Mouse (Mus musculus) urinary bladder, adult 18-20 months (tissue): ENCODE measurements around the gene Ptprd.

Experiments used
- DNase-seq, 2 experiments: peaks; one replicate each; pipeline ENCODE4 v3.0.0; 2022; ENCODE audit warnings: low spot score in 2 of 2, mixed read lengths in 2 of 2

The Ptprd gene

GRCm38 (mm10) chr4:78211529-78212494 is at the start of gene Ptprd:
Gene Ptprd, minus strand, starts transcription at chr4:78211961.
- peak in 1 of 2 experiments; percentile 11 for DNase-seq

DNA sequence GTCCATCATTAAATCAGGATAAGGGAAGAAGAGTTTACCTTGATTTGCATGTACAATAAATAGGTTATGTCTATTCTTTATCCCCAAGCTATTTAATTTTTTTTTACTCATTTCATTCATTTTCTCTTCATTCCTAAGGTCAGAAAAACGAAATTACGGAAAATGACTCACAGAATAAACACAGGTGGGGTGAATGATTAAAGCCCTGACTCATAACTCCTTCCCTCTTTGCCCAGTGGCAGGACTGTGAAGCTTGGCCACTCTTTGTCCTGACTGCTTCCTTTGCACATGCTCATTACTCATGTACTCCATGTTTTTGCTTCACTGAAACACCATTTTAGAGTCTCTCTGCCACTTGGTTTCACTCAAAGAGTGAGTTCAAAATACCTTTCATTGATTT is 24.1 kb upstream of the Ptprd start:
- DNase-seq: no peak

DNA sequence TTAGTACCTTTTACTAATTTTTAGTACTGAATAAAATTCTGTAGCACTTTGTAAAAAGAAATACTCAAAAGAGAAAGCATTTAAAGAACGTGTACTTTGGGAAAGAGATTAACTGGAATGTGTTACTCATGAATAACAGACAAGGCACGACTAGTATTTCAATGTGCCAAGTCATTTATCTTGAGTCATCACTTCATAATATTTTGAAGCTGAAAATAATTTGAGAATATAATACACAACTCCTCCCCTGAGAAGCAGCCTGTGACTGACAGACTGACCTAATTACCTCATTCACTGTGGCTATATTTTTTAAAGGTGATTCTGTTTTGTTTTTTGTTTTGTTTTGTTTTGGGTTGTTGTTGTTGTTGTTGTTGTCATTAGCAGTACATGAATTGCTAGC is 23.6 kb upstream of the Ptprd start:
- no peak for DNase-seq

DNA sequence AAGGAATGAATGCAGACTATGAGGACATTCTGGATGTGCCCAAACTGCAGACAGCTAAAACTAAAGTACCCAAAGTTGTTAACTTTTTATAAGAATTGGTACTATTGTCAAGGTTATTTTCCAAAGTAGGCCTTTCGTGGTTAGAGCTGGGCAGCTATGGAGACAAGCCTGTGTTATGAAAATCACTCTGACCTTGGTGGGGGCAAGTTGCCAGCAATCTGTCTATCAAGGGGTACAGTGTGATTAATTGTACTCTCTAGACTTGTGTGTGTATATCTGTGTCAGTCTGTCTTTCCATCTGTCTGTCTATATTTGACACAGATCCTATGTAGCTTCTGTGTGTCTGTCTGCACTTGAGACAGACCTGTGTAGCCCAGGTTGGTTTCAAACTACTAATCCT is 22.9 kb upstream of the Ptprd start:
- no peak for DNase-seq

GRCm38 (mm10) chr4:78213949-78214348 is 2.2 kb upstream of the Ptprd start:
- no peak for DNase-seq

DNA sequence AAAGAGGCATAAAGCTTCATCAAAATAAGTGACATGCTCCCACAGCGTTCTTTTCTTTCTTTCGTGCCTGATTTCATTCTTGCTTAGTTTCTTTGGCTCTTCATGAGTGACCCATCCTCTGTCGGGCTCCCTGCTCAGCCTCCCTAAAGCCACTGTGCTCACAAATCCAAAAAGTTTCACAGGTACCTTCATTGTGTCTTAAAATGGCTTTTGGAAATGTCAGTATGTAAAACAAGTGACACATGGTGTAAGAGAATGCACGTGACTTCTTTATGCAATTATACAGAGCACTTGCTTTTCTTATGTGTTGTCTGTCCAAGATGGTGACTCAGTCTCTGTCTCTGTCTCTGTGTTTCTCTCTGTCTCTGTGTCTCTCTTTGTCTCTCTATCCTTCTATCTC is 1.2 kb upstream of the Ptprd start:
- DNase-seq: no peak

DNA sequence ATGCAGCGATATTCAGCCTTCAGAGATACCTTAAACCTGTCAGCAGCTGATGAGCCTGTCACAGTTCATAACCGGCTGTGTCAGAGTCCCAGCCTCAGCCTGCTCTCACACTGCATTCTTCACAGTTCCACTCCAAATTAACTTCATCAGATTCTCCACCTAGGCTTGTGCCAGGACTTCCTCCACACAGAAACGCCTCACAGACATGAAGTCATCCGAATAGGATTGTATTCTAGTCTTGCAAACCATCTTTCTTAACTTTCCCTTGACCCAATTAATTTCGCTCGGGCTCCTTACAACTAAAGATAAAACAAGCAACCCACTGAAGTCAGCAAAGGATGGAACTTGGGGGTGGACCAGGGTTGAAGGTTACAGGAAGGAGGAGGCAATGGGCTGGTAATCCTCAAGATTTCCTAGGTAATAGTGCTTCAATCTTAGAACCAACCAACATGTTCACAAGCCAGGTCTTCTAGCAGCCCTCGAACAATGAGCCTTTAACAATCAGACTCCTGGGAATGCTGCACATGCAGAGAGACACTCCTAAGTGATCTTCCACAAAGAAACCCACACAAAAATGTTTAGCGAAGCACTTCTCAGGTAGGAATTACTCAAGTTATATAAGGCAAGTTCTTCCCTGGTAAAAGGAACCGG is 758 bp downstream of the Ptprd start:
- DNase-seq: no peak

- DNase-seq: no peak
Observed at GRCm38 (mm10) chr4:78205018-78205417, 6.7 kb downstream of the Ptprd start.

DNA sequence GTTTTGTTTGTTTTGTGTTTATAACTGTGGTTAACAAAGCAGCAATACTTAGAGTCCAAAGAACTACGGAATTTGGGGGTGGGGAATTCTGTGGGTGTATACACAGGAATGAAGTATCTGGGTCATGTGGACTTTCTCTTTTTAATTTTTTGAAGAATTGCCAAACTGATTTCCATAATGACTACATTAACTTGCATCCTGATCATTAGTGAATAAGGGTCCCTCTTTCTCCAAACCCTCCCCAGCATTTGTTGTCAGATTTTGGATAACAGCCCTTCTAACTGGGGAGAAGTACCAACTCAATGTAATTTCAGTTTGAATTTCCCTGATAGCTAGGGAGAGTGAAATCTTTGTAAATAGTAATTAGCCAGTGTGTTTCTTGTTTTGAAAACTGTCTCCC is 43.3 kb downstream of the Ptprd start:
- no peak for DNase-seq

GRCm38 (mm10) chr4:78160451-78160850 is 51.3 kb downstream of the Ptprd start:
- DNase-seq: no peak

DNA sequence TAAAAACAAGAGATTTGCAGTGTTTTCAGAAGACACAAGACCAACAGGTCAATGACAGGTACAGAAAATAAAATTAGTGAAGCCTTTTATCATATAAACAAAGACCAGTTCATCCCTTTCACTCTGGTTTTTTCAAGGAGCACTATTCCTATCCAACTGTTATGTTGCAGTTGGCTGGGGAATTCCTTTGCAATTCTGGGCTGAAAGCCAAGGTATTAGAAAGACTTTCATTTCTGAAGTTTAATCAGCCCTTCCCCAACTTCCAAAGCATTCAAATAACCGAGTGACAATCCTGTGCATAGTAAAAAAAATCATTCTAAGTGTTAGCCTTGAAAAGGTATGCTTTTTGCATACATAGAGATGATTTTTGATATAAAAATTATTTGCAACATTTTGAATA is 61.2 kb downstream of the Ptprd start:
- DNase-seq: no peak

GRCm38 (mm10) chr4:78142767-78143148 is 69.0 kb downstream of the Ptprd start:
- DNase-seq: no peak

DNA sequence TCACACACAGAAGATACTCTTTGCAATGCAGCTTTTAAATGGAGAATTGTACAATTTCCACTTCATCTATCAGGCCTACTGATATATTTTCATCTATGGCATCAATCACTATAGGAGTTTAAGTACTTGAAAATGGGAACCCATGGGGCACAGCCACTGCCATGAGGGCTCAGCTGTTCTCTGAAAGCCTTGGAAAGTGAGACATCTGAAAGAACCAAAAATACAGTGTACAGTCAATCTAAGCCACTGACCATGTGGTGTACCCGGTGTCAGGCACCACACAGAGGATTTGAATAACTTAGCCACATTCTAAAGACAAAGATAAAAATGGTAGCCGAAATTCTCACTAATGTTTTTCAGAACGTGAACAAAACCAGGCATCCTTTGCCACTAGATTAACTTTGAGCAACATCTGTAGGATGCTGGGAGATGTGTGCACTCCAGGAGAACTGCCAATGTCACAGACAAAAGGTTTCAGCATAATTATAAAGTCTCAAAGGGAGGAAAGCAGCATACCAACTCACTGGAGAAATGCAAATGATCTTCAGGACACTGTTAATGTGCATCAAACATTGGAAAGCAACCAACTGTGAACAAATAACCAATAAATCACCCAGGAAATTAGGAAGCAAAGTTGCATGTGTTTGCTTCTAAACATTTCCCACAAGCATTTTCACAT is 69.5 kb downstream of the Ptprd start:
- DNase-seq: no peak

GRCm38 (mm10) chr4:78110898-78111297 is 100.9 kb downstream of the Ptprd start:
- DNase-seq: no peak

DNA sequence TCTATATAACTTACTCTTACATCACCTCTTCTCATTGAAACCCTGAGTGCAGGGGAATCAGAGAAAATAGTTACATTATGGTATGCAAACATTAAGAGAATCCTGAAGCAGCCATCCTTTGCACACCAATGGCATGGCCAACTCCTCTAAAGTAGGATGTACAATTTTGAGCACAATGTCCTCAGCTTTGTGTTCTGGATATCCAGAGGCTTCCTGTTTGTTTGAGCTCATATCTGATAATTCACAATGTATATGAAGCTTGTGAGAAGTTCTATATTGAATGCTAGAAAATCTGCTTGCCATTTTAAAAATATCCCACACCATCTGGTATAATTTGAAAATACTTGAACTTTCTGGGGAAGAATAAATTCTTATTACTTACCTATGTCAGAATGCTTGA is 114.2 kb downstream of the Ptprd start:
- DNase-seq: no peak

GRCm38 (mm10) chr4:78082744-78083143 is 129.0 kb downstream of the Ptprd start:
- no peak for DNase-seq

DNA sequence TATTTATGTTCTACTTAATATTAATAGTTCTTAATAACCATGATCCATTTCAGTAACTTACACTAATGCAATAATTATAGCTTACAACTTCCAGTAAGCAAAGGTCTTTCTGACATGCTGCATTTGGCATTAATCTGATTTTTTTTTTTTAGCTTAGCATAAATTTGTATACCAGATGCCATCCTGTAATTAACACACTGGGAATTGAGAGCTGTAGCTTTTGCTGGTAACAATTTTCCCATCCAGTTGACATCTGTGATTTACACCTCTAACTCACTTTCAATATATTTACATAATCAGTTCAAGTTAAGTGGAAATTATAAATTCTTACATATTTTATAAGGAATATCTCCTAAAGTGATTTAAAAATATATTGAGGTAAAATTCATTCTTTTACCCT is 134.3 kb downstream of the Ptprd start:
- no peak for DNase-seq

GRCm38 (mm10) chr4:78077087-78077486 is 134.7 kb downstream of the Ptprd start:
- no peak for DNase-seq

GRCm38 (mm10) chr4:78038401-78038800 is 173.4 kb downstream of the Ptprd start:
- DNase-seq: no peak

GRCm38 (mm10) chr4:78002065-78002464 is 209.7 kb downstream of the Ptprd start:
- DNase-seq: no peak

DNA sequence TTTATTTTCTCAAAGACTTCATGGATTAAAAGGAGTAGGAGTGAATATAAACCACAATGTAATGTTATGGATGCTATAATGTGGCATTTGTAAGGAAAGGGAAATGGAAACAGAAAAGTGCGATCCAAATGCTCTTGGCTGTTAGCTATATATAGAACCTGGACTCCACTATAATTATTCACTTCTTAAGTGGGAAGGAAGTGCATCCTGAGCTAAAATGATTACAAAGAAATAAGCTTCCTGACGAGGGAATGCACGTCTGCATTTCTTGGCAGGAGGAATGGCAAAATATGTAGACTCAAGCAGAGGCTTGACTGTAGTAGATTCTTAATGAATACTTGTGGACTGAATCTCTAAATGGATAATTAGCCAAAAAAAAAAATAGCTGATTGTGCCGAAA is 219.1 kb downstream of the Ptprd start:
- no peak for DNase-seq

GRCm38 (mm10) chr4:77982094-77982493 is 229.7 kb downstream of the Ptprd start:
- DNase-seq: no peak

- DNase-seq: peak in 1 of 2 experiments; percentile 0
Observed at GRCm38 (mm10) chr4:77961711-77962110, 250.1 kb downstream of the Ptprd start.
